Mouse (Mus musculus) G1E (cell line): ENCODE measurements around the gene Cdk4.

Experiments
- CTCF ChIP-seq: IDR thresholded peaks from 2 replicates; pipeline ENCODE4 v1.5.1; 2012; ENCODE audit warnings: low read depth, low read length, inconsistent platforms, mixed read lengths
- GATA1 ChIP-seq: IDR thresholded peaks from 2 replicates; pipeline ENCODE4 v1.6.1; 2012; ENCODE audit warnings: borderline replicate concordance, low read length, inconsistent platforms, mixed read lengths
- GATA2 ChIP-seq: IDR thresholded peaks from 2 replicates; pipeline ENCODE4 v1.6.1; 2012; ENCODE audit warnings: low read depth, low read length, inconsistent platforms, borderline replicate concordance

DNA sequence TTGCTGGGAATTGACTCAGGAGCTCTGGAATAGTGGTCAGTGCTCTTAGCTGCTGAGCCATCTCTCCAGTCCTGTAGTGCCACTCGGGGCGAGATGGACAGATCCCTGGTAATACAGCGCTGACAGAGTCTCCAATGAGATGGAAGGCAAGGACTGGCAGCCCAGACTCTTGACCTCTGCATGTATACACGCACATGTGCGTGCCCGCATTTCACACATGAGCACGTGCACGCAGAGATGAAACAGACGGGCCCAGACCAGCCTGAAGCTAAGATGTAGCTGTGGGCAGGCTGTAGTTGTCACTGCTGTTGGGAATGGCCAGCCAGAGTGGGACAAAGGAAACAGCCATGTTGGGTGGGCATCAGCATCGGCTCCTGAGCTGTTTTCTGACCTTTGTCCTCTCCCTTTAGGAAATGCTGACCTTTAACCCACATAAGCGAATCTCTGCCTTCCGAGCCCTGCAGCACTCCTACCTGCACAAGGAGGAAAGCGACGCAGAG, 3.2 kb downstream of the Cdk4 start:
- no peak for TF ChIP-seq CTCF
- TF ChIP-seq GATA1, result no peak
- no peak for TF ChIP-seq GATA2
